Comparison of ENCODE assay signal across 10 mouse cellular contexts in the genomic region with DNA sequence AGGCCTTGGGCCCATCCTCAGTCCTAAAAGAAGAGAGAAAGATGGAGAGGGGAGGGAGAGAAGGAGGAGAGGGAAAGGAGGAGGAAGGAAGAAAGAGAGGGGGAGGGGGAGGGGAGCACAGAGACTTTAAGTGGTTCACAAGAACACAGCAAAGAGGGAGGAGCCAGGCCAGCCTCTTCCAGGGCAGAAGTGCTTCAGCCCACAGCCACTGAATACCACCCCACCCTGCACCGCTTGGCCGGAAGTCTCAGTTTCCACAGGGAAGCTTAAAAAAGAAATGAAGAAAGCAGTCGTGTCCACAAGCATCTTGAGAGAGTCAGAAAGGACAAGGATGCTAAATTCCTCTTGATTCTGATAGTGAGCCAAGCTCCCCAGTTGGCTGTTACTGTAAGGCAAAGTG. TPM values are rescaled to one million over a fixed set of nuclear protein-coding genes. Genes with fewer than 3 reads are reported as not detected.
DNase-seq lines count a peak whose midpoint lies in the region; ATAC-seq and TF ChIP-seq lines count a peak whose summit lies in the region.
"Had no signal": no experiment of that assay in that cellular context is flagged by ENCODE, and none has a peak within 500 bp of the region (broad histone marks: within the 10 kb centered on the region; RNA-seq: fewer than 3 reads in every experiment).

No protein-coding gene starts in this region.

- 15% methylated on average over 3 of the region's 3 CpGs for WGBS in lung, embryonic 14.5 days
- WGBS in small intestine, adult 2 months = 65% methylated on average over 3 of the region's 3 CpGs
- WGBS in midbrain, embryonic 16.5 days = 55% methylated on average over 3 of the region's 3 CpGs

- peak; percentile 55 for DNase-seq in gastrocnemius, postnatal 25 days
- no peak for DNase-seq in gastrocnemius, adult 18-20 months (ENCODE audit: low spot score)
- DNase-seq in CD4-positive, CD25-positive, alpha-beta regulatory T cell, adult 2 months (ENCODE audit: low read depth, low spot score) = peak; percentile 61
- peak; percentile 50 for DNase-seq in lung, embryonic 14.5 days
- DNase-seq in cerebellum, postnatal 36 days = no peak
- DNase-seq in right cerebral cortex, adult 18-20 months = no peak

- no peak overlapping the region for H3K4me3 ChIP-seq in lung, embryonic 14.5 days (ENCODE audit: low read depth, low read length)
- no peak overlapping the region for H3K4me3 ChIP-seq in small intestine, adult 2 months (ENCODE audit: low read depth, low read length)
- no peak overlapping the region for H3K4me3 ChIP-seq in midbrain, embryonic 16.5 days (ENCODE audit: low read depth, low read length)
- H3K4me3 ChIP-seq: embryonic facial prominence, embryonic 13.5 days; liver, embryonic 15.5 days had no signal

- H3K4me1 ChIP-seq in lung, embryonic 14.5 days (ENCODE audit: insufficient read depth) = no peaks in the 10 kb centered on the region; the same call in 1 of the 2 replicates
- peaks cover 30% of the 10 kb centered on the region; the same call in 1 of the 2 replicates for H3K4me1 ChIP-seq in small intestine, adult 2 months (ENCODE audit: control insufficient read depth, insufficient read depth, insufficient read length, low read length)
- H3K4me1 ChIP-seq in midbrain, embryonic 16.5 days (ENCODE audit: control insufficient read depth, insufficient read depth, low read length) = no peaks in the 10 kb centered on the region

- H3K36me3 ChIP-seq in lung, embryonic 14.5 days (ENCODE audit: insufficient read depth) = no peaks in the 10 kb centered on the region
- H3K36me3 ChIP-seq in small intestine, adult 2 months (ENCODE audit: control insufficient read depth, insufficient read depth, low read length) = no peaks in the 10 kb centered on the region
- H3K36me3 ChIP-seq in midbrain, embryonic 16.5 days (ENCODE audit: control insufficient read depth, insufficient read depth, low read length) = no peaks in the 10 kb centered on the region
- H3K36me3 ChIP-seq: embryonic facial prominence, embryonic 13.5 days; liver, embryonic 15.5 days had no signal

- no peaks in the 10 kb centered on the region for H3K9me3 ChIP-seq in lung, embryonic 14.5 days (ENCODE audit: low read depth, low read length)
- no peaks in the 10 kb centered on the region for H3K9me3 ChIP-seq in midbrain, embryonic 16.5 days (replicated peaks; ENCODE audit: control insufficient read depth, low read length, poor library complexity, severe bottlenecking)
- H3K9me3 ChIP-seq: embryonic facial prominence, embryonic 13.5 days; liver, embryonic 15.5 days had no signal

- no peak for TF ChIP-seq CTCF in lung, embryonic 14.5 days (IDR thresholded peaks at IDR 0.05; ENCODE audit: low read depth)
- no peak for TF ChIP-seq CTCF in small intestine, adult 2 months (IDR thresholded peaks at IDR 0.05; ENCODE audit: extremely low read depth, insufficient read length, insufficient replicate concordance, low read depth, low read length)

- H3K27ac ChIP-seq in lung, embryonic 14.5 days (ENCODE audit: low read depth) = no peak overlapping the region
- H3K27ac ChIP-seq in small intestine, adult 2 months (ENCODE audit: insufficient read depth, low read depth, low read length) = peak overlapping the region; percentile 28
- H3K27ac ChIP-seq in midbrain, embryonic 16.5 days (ENCODE audit: low read length) = no peak overlapping the region
- H3K27ac ChIP-seq: embryonic facial prominence, embryonic 13.5 days; liver, embryonic 15.5 days had no signal

- H3K27me3 ChIP-seq in lung, embryonic 14.5 days (ENCODE audit: insufficient read depth, low read length) = no peaks in the 10 kb centered on the region
- no peaks in the 10 kb centered on the region for H3K27me3 ChIP-seq in small intestine, adult 2 months (ENCODE audit: control insufficient read depth, insufficient read depth, low read length)
- no peaks in the 10 kb centered on the region for H3K27me3 ChIP-seq in midbrain, embryonic 16.5 days (ENCODE audit: control insufficient read depth, insufficient read depth, low read depth, low read length)
- H3K27me3 ChIP-seq: embryonic facial prominence, embryonic 13.5 days; liver, embryonic 15.5 days had no signal

- no peak for ATAC-seq in lung, embryonic 14.5 days (ENCODE audit: insufficient read depth)
- no peak for ATAC-seq in midbrain, embryonic 16.5 days

- H3K9ac ChIP-seq in lung, embryonic 14.5 days = no peak overlapping the region
- H3K9ac ChIP-seq in midbrain, embryonic 16.5 days (ENCODE audit: low read depth, low read length) = no peak overlapping the region
- H3K9ac ChIP-seq: embryonic facial prominence, embryonic 13.5 days; liver, embryonic 15.5 days had no signal

- no peak overlapping the region for H3K4me2 ChIP-seq in lung, embryonic 14.5 days
- H3K4me2 ChIP-seq in midbrain, embryonic 16.5 days (ENCODE audit: low read length) = no peak overlapping the region
- H3K4me2 ChIP-seq: embryonic facial prominence, embryonic 13.5 days; liver, embryonic 15.5 days had no signal

- no peak for TF ChIP-seq POLR2A in small intestine, adult 2 months (IDR thresholded peaks at IDR 0.05; ENCODE audit: low read depth, low read length)

RNA-seq across cellular contexts. Expression of a gene that starts 9.2 kb away (rescaled TPM):
- 10 to 100 TPM; 51.0 to 72.0 TPM for total RNA-seq in gastrocnemius, postnatal 25 days (2021)
- total RNA-seq in gastrocnemius, adult 18-20 months (2021) = 10 to 100 TPM; 42.8 to 63.0 TPM
- 86.6 and 87.5 TPM in 2 replicates for polyA plus RNA-seq in lung, embryonic 14.5 days (2014; fragmentation: Nextera tagmentation; extraction: Ambion mirVana)
- polyA plus RNA-seq in small intestine, adult 2 months (2012; rRNA removed) = 44.8 and 89.4 TPM in 2 replicates
- polyA plus RNA-seq in midbrain, embryonic 16.5 days (2015; fragmentation: Nextera tagmentation; extraction: Ambion mirVana) = 9.5 and 11.2 TPM in 2 replicates

Comparison
In these comparisons a context has a peak if more than half of its experiments do, and no peak if none do; other contexts are left out.
1. DNase-seq: peak in gastrocnemius, postnatal 25 days (single experiment), CD4-positive, CD25-positive, alpha-beta regulatory T cell, adult 2 months (single experiment) and lung, embryonic 14.5 days (single experiment); none in gastrocnemius, adult 18-20 months (single experiment), cerebellum, postnatal 36 days (0 of 2) and right cerebral cortex, adult 18-20 months (single experiment).